Mouse (Mus musculus): ENCODE results near the gene Sipa1l1. TPM values are rescaled to one million over a fixed set of nuclear protein-coding genes. Genes with fewer than 3 reads are reported as not detected.

The Sipa1l1 gene
- total RNA-seq, 2 experiments from 2014 or later: 16.7 to 20.6 TPM

DNA sequence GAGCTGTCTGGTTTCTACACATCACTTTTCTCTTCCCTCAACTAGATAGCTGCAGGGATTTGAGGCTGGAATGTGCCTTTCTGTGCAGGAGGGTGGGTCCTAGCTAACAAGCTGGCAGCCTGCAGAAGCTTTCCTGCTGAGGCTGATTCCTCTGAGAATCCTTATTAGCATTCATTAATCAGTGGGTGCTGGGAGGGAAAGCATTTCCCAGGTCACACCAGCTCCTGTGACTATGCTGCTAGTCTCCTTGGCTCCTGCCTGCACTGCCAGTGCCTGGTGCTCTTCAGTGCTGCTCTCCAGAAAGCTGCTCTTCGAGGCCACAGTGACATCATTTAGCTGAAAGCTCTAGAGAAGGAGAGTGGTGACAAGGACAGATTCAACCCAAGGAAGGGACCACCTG, 166.0 kb downstream of the Sipa1l1 start:
- no peak for DNase-seq

GRCm38 (mm10) chr12:82338550-82338949, 169.4 kb downstream of the Sipa1l1 start:
- no peak for DNase-seq

GRCm38 (mm10) chr12:82339221-82339861, 170.2 kb downstream of the Sipa1l1 start:
- DNase-seq: no peak

GRCm38 (mm10) chr12:82340196-82340918, 171.2 kb downstream of the Sipa1l1 start:
- no peak for DNase-seq

DNA sequence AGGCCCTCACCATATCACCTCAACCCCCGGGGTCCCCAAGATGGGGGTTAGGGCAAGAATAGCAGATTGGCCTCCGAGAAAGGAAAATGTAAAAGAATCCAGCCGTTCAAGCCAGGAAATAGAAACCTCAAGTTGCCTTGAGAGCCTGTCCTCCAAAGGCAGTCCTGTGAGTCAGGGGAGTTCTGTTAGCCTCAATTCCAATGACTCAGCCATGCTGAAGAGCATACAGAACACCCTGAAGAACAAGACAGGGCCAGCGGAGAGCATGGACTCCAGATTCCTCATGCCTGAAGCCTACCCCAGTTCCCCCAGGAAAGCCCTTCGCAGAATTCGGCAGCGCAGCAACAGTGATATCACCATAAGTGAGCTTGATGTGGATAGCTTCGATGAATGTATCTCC, 172.1 kb downstream of the Sipa1l1 start:
- DNase-seq: no peak

- no peak for DNase-seq
Observed at GRCm38 (mm10) chr12:82341696-82342095, 172.6 kb downstream of the Sipa1l1 start.

DNA sequence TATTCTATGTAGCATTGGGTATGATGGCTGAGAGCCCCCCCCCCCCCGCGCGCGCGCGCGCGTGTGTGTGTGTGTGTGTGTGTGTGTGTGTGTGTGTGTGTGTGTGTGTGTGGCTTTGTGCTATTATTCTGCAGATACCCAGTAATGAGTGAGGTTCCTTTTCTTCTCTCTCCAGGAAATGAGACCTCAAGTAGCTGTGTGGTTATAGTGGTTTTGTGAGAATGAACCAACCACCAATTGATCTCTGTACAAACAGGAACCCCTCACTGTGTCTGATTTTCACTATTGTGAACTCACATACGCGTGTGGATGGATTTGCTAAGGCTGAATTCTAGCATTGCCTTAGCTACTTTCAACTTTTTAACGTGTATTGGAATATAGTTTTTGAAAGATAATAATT, 181.0 kb downstream of the Sipa1l1 start:
- no peak for DNase-seq

GRCm38 (mm10) chr12:82350891-82351290, 181.8 kb downstream of the Sipa1l1 start:
- DNase-seq: peak; percentile 26

DNA sequence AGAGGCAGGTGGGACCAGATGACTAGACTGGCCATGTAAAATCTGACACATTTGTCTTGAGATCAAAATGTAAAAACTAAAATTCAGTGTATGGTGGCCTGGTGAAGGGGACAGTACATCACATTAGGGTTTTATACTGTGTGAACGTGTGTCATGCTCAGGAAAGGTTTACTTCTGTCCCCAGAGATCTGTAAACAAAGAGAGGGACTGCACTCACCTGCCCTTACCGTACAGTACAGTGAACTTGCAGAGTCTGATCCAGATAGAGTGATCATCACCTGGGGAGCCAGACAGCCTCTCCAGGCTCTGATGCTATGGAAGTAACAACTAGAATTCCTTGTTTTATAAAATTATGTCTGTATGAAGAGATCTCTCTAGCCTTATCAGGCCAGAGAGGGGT, 184.5 kb downstream of the Sipa1l1 start:
- no peak for DNase-seq

- DNase-seq: no peak
Observed at GRCm38 (mm10) chr12:82355419-82356149, 186.5 kb downstream of the Sipa1l1 start.

- DNase-seq: no peak
Observed at GRCm38 (mm10) chr12:82356476-82356875, 187.4 kb downstream of the Sipa1l1 start.

DNA sequence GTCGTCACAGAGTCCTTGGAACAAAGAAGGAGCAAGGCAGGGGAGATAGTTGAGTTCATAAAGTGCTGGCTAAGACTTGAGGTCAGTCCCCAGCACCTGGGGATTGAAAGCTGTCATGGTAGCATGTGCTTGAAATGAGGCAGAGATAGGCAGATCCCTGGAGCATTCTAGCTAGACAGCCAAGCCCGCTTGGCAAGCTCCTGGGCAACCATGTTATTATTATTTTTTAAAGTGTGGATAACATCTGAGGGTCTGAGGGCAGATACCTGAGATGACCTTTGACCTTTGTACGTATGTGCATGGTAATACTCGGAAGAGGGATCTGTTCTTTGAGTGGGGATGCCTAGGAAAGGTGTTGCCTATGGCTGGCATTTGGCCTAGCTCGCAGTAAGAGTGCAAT, 188.3 kb downstream of the Sipa1l1 start:
- no peak for DNase-seq

DNA sequence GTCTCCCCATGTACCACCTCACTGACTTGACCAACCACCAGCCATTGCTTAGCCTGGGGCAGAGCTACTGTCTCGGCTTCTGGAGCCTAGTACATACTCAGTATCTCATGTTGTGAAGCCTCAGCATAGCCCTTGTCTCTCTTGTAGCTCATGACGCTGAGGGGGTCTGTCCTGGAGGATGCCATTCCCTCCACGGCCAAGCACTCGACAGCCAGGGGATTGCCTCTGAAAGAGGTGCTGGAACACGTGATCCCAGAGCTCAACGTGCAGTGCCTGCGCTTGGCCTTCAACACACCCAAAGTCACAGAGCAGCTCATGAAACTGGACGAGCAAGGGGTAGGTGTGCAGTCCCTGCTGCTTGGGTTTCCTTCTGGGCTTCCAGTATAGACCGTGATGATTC, 193.7 kb downstream of the Sipa1l1 start:
- no peak for DNase-seq

DNA sequence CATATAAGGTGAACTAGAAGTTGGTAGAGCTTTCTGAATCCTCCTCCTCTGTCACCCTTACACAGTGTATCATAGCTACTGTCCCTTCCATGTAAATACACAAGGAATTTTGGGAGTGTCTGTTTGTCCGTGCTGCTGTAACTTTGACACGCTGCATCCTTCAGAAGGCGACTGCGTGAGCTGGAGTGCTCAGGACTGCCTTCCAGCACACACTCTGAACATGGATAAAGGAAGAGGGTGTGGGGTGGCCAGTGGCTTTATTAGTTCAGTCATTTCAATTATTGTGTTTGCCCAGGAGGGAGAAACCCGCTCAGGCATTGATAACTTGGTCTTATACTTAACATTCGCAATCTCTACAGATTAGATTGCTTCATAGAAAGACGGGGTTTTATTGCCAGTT, 195.1 kb downstream of the Sipa1l1 start:
- DNase-seq: no peak

- no peak for DNase-seq
Observed at GRCm38 (mm10) chr12:82365276-82365875, 196.3 kb downstream of the Sipa1l1 start.

- no peak for DNase-seq
Observed at GRCm38 (mm10) chr12:82366754-82367153, 197.6 kb downstream of the Sipa1l1 start.

DNA sequence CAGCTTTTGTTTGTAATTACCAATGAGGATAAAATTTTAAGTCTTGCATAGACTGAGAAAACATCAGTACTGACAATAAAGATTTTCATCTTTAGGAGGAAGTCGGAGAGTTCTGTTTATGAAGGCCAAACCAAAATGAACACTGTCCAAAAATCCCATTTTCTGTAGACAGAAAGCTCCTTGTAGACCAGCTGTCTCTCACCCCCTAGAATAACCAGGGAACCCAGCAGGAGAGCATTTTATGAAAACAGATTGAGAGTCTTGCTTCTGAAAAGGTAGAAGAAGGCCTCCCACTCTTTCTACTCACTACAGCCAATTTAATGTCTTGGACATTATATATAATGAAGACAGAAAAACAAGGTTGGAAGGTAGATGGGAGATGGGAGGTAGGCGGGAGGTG, 198.2 kb downstream of the Sipa1l1 start:
- no peak for DNase-seq

DNA sequence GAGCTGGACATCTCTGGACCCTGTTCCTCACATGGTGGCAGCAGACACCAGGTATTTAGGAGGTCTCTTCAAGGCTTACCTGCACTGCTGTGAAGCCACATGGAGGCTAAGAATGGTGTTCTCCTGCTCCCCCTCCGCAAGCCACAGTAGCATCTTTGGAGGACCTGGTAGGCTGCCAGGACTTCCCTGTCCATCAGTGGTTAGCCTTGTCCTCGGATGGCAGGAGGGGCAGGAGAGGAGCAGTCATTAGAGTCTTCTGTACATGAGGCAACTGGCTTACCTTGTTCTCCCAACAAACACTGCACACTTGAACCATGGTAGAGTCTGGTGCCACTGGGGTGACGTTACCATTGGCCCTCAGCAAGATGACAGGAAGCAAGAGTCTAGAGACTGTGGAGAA, 198.9 kb downstream of the Sipa1l1 start:
- DNase-seq: no peak

DNA sequence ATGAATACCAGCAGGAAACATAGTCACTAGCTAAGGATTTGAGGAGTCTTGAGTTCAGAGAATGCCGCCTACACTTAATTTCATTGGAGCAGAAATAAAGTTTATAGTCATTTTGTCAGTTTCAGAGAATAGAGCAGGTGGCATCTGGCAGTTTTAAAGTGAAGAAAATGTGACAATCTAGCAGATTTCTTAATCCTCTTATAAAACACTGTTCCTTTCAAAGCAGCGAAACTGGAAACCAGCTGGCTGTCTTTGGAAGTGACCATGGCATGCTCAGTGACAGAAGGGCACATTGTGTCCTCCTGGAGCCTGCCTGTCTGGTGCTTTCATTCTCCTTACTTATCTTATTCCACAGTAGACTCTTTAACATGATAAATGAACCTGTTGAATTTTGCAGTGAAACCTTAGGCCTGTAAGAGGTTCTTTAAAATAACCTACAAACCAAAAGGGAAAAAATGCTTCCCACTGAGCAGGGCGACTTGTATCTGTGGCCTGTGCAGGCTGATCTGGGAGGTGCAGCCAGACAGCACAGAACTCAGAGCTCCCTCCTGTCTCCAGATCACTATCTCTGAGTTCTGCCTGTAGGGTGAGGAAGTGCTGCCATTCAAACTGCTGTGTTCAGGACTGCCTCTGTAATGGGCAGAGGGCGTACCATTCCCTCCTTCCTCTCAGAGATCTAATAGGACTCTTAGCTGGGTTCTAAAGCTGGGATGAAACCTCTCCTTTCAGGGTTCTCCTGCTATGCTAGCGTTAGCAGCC, 200.5 kb downstream of the Sipa1l1 start:
- DNase-seq: no peak

- no peak for DNase-seq
Observed at GRCm38 (mm10) chr12:82371266-82371665, 202.1 kb downstream of the Sipa1l1 start.

DNA sequence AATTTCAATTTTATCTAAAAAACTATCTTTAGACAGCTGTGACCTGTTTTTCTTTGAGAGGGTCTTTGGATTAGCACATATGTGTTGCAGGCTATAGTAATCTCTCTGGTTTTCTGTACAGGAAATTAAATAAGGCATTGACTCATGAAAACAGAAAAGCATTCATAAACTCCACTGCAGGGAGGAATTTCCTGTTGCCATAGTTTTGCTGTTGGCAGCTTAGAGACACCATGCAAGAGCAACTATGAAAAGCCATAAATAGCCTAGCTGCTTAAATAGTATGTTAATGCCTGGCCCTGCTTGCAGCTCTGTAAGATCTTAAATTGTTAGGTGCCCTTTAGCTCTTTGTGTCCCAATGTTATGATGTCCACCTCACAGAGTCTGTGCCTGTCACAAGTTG, 204.9 kb downstream of the Sipa1l1 start:
- DNase-seq: no peak

- no peak for DNase-seq
Observed at GRCm38 (mm10) chr12:82382932-82383331, 213.8 kb downstream of the Sipa1l1 start.

All from gastrocnemius, postnatal 10 days (tissue).